Mouse (Mus musculus): ENCODE results near the gene Nectin2.

- no peak for TF ChIP-seq POLR2A (IDR thresholded peaks at IDR 0.05; ENCODE audit: insufficient read depth, low read depth, low read length)
- no peak for TF ChIP-seq EP300 (IDR thresholded peaks at IDR 0.05; ENCODE audit: insufficient read depth, low read depth, low read length)
These were observed 59.4 kb downstream of the Nectin2 start for GRCm38 (mm10) chr7:19690845-19691244.
